In the genomic region with DNA sequence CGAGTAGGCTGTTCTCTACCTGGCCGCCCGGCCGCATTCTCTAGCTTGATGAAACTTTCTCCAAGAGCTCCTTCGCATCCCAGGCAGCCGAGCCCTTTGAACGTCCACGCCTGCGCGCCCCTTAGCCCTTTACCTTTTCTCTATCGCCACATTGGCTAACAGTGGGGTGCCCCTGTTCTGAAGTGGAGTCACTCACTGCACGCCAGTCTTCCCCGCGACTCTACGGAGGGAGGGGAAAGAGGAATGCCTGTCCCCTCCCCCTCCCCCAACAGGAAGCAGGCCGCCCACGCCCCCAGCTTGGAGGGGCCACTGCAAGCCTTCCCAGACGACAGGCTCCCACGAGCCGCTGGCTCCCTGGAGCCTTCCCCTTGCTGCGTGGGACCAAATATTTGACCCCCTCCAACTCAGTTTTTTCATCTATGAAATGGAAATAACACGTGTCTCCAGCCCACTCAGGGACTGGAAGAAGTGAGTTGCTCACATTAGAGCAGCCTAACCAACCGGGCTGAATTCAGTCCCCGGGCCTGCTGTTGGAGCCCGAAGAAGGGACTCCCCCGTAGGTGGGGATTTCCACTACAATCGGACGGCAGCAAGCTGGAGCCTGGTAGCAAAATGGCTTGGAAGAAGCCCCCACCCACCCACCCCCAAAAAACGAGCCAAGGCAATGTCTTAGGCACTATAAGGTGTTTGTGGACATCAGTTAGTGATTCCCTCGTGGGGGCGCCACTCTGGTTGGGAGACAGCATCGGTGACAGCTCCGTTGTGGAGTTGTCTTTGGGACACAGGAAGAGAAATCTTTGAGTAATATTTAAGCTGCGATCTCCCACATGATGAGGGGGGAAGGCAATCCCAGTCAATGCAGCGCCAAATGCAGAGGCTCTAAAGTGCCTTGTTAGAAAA, we compare ENCODE assay signal across 8 mouse cellular contexts. TPM values are rescaled to one million over a fixed set of nuclear protein-coding genes. Genes with fewer than 3 reads are reported as not detected.
DNase-seq lines count a peak whose midpoint lies in the region; ATAC-seq and TF ChIP-seq lines count a peak whose summit lies in the region.

Sh2b3 (minus strand) TSS at position 206 of the 900 bp plus-strand sequence.

- WGBS in kidney, embryonic 16.5 days, result 1% methylated on average over 34 of the region's 35 CpGs
- under 1% methylated on average over 34 of the region's 35 CpGs for WGBS in liver, postnatal 0 days (ENCODE audit: insufficient replicate concordance)
- under 1% methylated on average over 35 of the region's 35 CpGs for WGBS in neural tube, embryonic 15.5 days

- no peaks in the 10 kb centered on the region for H3K9me3 ChIP-seq in kidney, embryonic 16.5 days (ENCODE audit: low read length)
- H3K9me3 ChIP-seq in liver, postnatal 0 days (ENCODE audit: low read length), result no peaks in the 10 kb centered on the region
- no peaks in the 10 kb centered on the region for H3K9me3 ChIP-seq in neural tube, embryonic 15.5 days (replicated peaks)

- H3K27me3 ChIP-seq in kidney, embryonic 16.5 days (ENCODE audit: insufficient read depth, low read length), result no peaks in the 10 kb centered on the region
- no peaks in the 10 kb centered on the region for H3K27me3 ChIP-seq in liver, postnatal 0 days (ENCODE audit: insufficient read depth, low read length)
- peaks cover 41% of the 10 kb centered on the region for H3K27me3 ChIP-seq in neural tube, embryonic 15.5 days (replicated peaks)

- H3K4me1 ChIP-seq in brown adipose tissue, adult 24 weeks (ENCODE audit: control insufficient read depth, insufficient read depth, insufficient read length, low read length), result peaks cover 7% of the 10 kb centered on the region
- peaks cover 59% of the 10 kb centered on the region for H3K4me1 ChIP-seq in kidney, embryonic 16.5 days (ENCODE audit: insufficient read depth, low read length)
- H3K4me1 ChIP-seq in liver, postnatal 0 days (ENCODE audit: insufficient read depth), result peaks cover 58% of the 10 kb centered on the region
- peaks cover 64% of the 10 kb centered on the region for H3K4me1 ChIP-seq in neural tube, embryonic 15.5 days

- no peak; the same call in 1 of the 2 replicates for ATAC-seq in kidney, embryonic 16.5 days (ENCODE audit: low FRiP score, low TSS enrichment)
- peak; percentile 1; the same call in 1 of the 2 replicates for ATAC-seq in liver, postnatal 0 days
- peak; percentile 5; the same call in 1 of the 2 replicates for ATAC-seq in neural tube, embryonic 15.5 days (ENCODE audit: low FRiP score)

- TF ChIP-seq CTCF in liver, postnatal 0 days (IDR thresholded peaks at IDR 0.05; ENCODE audit: low read depth), result peak; percentile 16

- DNase-seq in left cerebral cortex, adult 18-20 months (ENCODE audit: low spot score in 2 of 2), result peak in 1 of 2 experiments; percentile 43
- no peak for DNase-seq in left cerebral cortex, adult 11 months (ENCODE audit: low spot score)
- DNase-seq in heart, adult 8-10 months (ENCODE audit: low spot score), result no peak
- peak; percentile 63 for DNase-seq in liver, postnatal 0 days
- DNase-seq in ovary, postnatal 14 days (ENCODE audit: low spot score), result no peak

- H3K9ac ChIP-seq in kidney, embryonic 16.5 days (replicated peaks; ENCODE audit: low read length), result peak within 1 kb of the TSS; percentile 80
- peak within 1 kb of the TSS; percentile 97 for H3K9ac ChIP-seq in liver, postnatal 0 days (replicated peaks)
- H3K9ac ChIP-seq in neural tube, embryonic 15.5 days (replicated peaks), result peak within 1 kb of the TSS; percentile 83

- no peaks in the 10 kb centered on the region for H3K36me3 ChIP-seq in kidney, embryonic 16.5 days (ENCODE audit: insufficient read depth, low read length)
- no peaks in the 10 kb centered on the region for H3K36me3 ChIP-seq in liver, postnatal 0 days (replicated peaks; ENCODE audit: insufficient read depth, low read length)
- H3K36me3 ChIP-seq in neural tube, embryonic 15.5 days, result no peaks in the 10 kb centered on the region

- peak within 1 kb of the TSS; percentile 95 for H3K27ac ChIP-seq in brown adipose tissue, adult 24 weeks (replicated peaks; ENCODE audit: low read depth, low read length)
- H3K27ac ChIP-seq in kidney, embryonic 16.5 days (ENCODE audit: low read length), result peak within 1 kb of the TSS; percentile 88
- H3K27ac ChIP-seq in liver, postnatal 0 days (ENCODE audit: low read depth), result peak within 1 kb of the TSS; percentile 100
- H3K27ac ChIP-seq in neural tube, embryonic 15.5 days (replicated peaks), result peak within 1 kb of the TSS; percentile 74

- TF ChIP-seq EP300 in liver, postnatal 0 days (IDR thresholded peaks at IDR 0.05; ENCODE audit: low read depth), result no peak

- peak within 1 kb of the TSS; percentile 97 for H3K4me2 ChIP-seq in kidney, embryonic 16.5 days (replicated peaks; ENCODE audit: low read depth, low read length)
- H3K4me2 ChIP-seq in liver, postnatal 0 days (ENCODE audit: low read depth, low read length), result peak within 1 kb of the TSS; percentile 92
- H3K4me2 ChIP-seq in neural tube, embryonic 15.5 days, result peak within 1 kb of the TSS; percentile 94

- H3K4me3 ChIP-seq in brown adipose tissue, adult 24 weeks (ENCODE audit: insufficient read depth, low read depth, low read length), result peak within 1 kb of the TSS; percentile 98
- H3K4me3 ChIP-seq in kidney, embryonic 16.5 days (ENCODE audit: low read length), result peak within 1 kb of the TSS; percentile 87
- H3K4me3 ChIP-seq in liver, postnatal 0 days (ENCODE audit: low read depth, low read length), result peak within 1 kb of the TSS; percentile 90
- H3K4me3 ChIP-seq in neural tube, embryonic 15.5 days (replicated peaks), result peak within 1 kb of the TSS; percentile 80

RNA-seq across cellular contexts. Expression of gene Sh2b3, which starts in this region (rescaled TPM):
- 10 to 100 TPM; 24.3 to 26.4 TPM for total RNA-seq in left cerebral cortex, adult 18-20 months (2021)
- 7.9 and 8.2 TPM in 2 replicates for polyA plus RNA-seq in brown adipose tissue, adult 24 weeks (2012; ENCODE audit: insufficient read depth, insufficient read length, missing spikeins)
- total RNA-seq in heart, adult 8-10 months (2022), result 10 to 100 TPM; 19.2 to 23.0 (median 22.3) TPM
- polyA plus RNA-seq in kidney, embryonic 16.5 days (2015; fragmentation: Nextera tagmentation; extraction: Ambion mirVana), result 17.4 and 17.8 TPM in 2 replicates
- 9.0 and 9.1 TPM in 2 replicates for polyA plus RNA-seq in liver, postnatal 0 days (2015; fragmentation: Nextera tagmentation; extraction: Ambion mirVana)
- 7.5 and 9.4 TPM in 2 replicates for polyA plus RNA-seq in neural tube, embryonic 15.5 days (2015; fragmentation: Nextera tagmentation; extraction: Ambion mirVana)
